Mouse (Mus musculus) neural tube, embryonic 15.5 days (tissue): Measurements from ENCODE around the gene Sf3a3. TPM values are rescaled to one million over a fixed set of nuclear protein-coding genes. Genes with fewer than 3 reads are reported as not detected.

ENCODE experiments used
- ATAC-seq: fragments of 200-750 bp; cut with Nextera tagmentation; 2 replicates; pipeline ENCODE4 v1.8.0; 2017; ENCODE audit warnings: mild to moderate bottlenecking, moderate TSS enrichment, moderate library complexity; ENCODE audit not compliant: low FRiP score
- H3K27ac ChIP-seq: fragments of 300-500 bp; sonication (generic); replicated peaks from 2 replicates; pipeline ENCODE4 v1.5.1; 2015; ENCODE audit warnings: mild to moderate bottlenecking, inconsistent platforms
- H3K27me3 ChIP-seq: fragments of 300-500 bp; sonication (generic); replicated peaks from 2 replicates; pipeline ENCODE4 v1.6.1; 2015; ENCODE audit warnings: inconsistent platforms
- H3K36me3 ChIP-seq: fragments of 300-500 bp; sonication (generic); 2 replicates; pipeline ENCODE4 v1.6.1; 2015; ENCODE audit warnings: inconsistent platforms
- H3K4me1 ChIP-seq: fragments of 300-500 bp; sonication (generic); 2 replicates; pipeline ENCODE4 v1.6.1; 2015; ENCODE audit warnings: inconsistent platforms
- H3K4me2 ChIP-seq: fragments of 300-500 bp; sonication (generic); 2 replicates; pipeline ENCODE4 v1.6.1; 2015; ENCODE audit warnings: inconsistent platforms, mild to moderate bottlenecking, moderate library complexity
- H3K4me3 ChIP-seq: fragments of 300-500 bp; sonication (generic); replicated peaks from 2 replicates; pipeline ENCODE4 v1.5.1; 2015; ENCODE audit warnings: mild to moderate bottlenecking, inconsistent platforms
- H3K9ac ChIP-seq: fragments of 300-500 bp; sonication (generic); replicated peaks from 2 replicates; pipeline ENCODE4 v1.6.1; 2015; ENCODE audit warnings: mild to moderate bottlenecking, inconsistent platforms
- H3K9me3 ChIP-seq: fragments of 300-500 bp; sonication (generic); replicated peaks from 2 replicates; pipeline ENCODE4 v1.6.1; 2016; ENCODE audit warnings: inconsistent platforms
- WGBS: fragments of 180-500 bp; shearing (Covaris S2); methylation state at CpG from one replicate; pipeline ENCODE4 v1.1.7; 2015; ENCODE audit warnings: mixed read lengths; 5-methylcytosine and 5-hydroxymethylcytosine counted together
- polyA plus RNA-seq: library from polyadenylated mRNA; unstranded; fragments of >200 nt; fragmentation: Nextera tagmentation; extraction: Ambion mirVana; gene quantifications from 2 replicates; pipeline ENCODE4 v1.2.1, GENCODE M21; 2015

The Sf3a3 gene
- polyA plus RNA-seq, 1 experiment from 2014 or later: 88.4 TPM

DNA sequence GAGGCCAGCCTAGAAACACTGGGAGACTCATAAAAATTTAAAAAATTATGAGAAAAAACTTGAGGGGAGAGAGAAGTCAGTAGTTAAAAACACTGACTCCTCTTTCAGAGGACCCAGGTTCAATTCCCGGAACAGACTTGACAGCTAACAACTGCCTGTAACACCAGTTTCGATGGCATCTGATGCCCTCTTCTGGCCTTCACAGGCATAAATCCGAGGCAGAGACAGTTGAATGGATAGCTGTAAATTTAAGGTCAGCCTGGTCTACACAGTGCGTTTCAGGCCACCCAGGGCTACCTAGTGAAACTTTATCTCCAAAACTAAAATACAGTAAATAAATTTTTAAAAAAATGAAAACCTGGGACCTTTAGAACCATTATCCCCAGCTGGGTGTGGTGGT lies 29.6 kb upstream of the Sf3a3 start:
- H3K9ac ChIP-seq: no peak overlapping the region
- peaks cover 60% of the 10 kb centered on the region for H3K36me3 ChIP-seq
- H3K27ac ChIP-seq: no peak overlapping the region
- ATAC-seq: no peak
- no peak overlapping the region for H3K4me3 ChIP-seq
- no peaks in the 10 kb centered on the region for H3K4me1 ChIP-seq
- H3K27me3 ChIP-seq: no peaks in the 10 kb centered on the region
- WGBS: 74% methylated on average over 4 of the region's 4 CpGs
- no peak overlapping the region for H3K4me2 ChIP-seq
- no peaks in the 10 kb centered on the region for H3K9me3 ChIP-seq

DNA sequence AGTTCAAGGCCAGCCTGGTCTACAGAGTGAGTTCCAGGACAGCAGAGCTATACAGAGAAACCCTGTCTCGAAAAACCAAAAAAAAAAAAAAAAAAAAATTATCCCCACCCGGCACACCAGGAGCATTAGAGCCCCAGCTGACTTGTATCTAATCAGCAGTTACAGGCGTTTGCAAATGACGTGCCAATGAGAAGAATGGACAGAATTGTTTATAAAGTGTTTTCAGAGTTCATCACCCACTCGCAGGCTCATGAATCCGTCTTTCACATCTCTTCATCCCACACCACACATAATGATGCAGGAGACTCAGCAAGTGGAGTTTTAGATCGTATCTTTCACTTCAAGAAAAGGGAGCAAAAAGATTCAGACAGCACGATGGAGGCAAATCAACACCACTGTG lies 29.1 kb upstream of the Sf3a3 start:
- Histone ChIP-seq H3K4me3 (no peak overlapping the region), H3K4me1 (no peaks in the 10 kb centered on the region), H3K9ac (no peak overlapping the region), H3K27me3 (no peaks in the 10 kb centered on the region), H3K36me3 (peaks cover 55% of the 10 kb centered on the region), H3K9me3 (no peaks in the 10 kb centered on the region), H3K4me2 (no peak overlapping the region), H3K27ac (no peak overlapping the region)
- no peak for ATAC-seq
- WGBS: 92% methylated on average over 8 of the region's 8 CpGs

DNA sequence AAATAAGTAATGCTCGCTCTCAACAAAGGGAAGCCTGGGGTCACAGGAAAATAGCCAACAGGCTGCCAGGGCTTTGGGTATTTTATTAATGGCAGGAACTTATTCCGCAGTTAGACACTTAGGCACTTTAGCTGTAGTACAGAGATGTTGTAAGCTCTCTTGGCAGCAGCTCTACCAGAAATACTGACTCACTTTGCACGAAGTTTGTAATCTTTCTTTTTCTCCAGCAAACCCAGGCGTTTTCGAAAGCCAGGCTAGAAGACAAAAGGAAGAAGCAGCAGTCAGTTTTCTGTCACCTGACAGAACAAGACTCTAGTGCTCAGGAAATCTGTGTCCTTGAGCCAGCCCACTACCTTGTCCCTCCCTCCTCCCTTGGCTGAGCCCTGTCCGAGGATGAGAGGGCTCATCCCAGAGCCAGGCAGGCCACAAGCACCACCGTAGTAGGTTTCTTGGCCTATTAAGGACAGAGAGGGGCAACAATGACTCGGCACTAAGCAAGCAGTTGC lies 28.6 kb upstream of the Sf3a3 start:
- H3K36me3 ChIP-seq: peaks cover 50% of the 10 kb centered on the region
- no peaks in the 10 kb centered on the region for H3K27me3 ChIP-seq
- H3K4me2 ChIP-seq: no peak overlapping the region
- no peak overlapping the region for H3K9ac ChIP-seq
- peaks cover 5% of the 10 kb centered on the region for H3K4me1 ChIP-seq
- H3K27ac ChIP-seq: no peak overlapping the region
- ATAC-seq: no peak
- H3K4me3 ChIP-seq: no peak overlapping the region
- H3K9me3 ChIP-seq: no peaks in the 10 kb centered on the region
- 86% methylated on average over 8 of the region's 8 CpGs for WGBS

DNA sequence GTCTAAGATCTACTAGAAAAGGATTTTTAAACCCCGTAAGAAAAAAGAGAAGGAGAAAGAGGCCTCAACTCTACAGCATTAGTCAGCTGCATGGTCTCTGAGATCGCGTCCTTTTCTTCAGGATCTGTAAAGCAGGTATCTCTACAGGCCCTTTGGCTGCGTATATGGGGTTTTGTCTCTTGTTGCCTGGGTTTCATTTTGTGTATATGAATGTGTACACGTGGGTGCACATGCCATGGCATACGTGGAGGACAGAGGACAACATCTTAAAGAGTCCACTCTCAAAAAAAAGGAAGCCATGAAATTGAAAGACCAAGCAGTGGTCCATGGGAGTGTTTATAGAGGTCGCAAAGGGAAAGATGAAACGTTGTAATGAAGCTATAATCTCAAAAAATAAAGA lies 23.1 kb upstream of the Sf3a3 start:
- Histone ChIP-seq H3K9ac (no peak overlapping the region), H3K27ac (no peak overlapping the region), H3K4me2 (no peak overlapping the region), H3K9me3 (no peaks in the 10 kb centered on the region), H3K4me3 (no peak overlapping the region), H3K27me3 (peaks cover 16% of the 10 kb centered on the region), H3K4me1 (peaks cover 28% of the 10 kb centered on the region), H3K36me3 (peaks cover 6% of the 10 kb centered on the region)
- no peak for ATAC-seq
- WGBS: 91% methylated on average over 8 of the region's 8 CpGs

DNA sequence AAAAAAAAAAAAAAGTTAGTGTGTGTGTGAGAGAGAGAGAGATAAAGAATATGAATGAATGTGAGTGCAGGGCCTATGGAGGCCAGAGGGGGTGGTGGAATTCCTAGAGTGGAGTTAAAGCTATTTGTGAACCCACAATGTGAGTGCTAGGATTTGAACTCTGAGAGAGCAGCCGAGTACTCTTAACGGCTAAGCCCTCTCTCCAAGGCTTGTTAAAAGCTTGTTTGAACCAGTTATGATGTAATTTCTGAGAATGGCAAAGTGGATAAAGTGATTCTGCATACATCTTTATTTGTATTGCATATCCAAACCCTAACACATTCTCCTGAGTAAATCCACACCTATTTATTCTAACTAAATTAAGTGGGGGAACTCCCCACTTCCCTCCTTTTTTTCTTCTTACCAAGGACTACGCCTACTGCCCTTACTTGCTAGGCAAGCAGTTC lies 22.1 kb upstream of the Sf3a3 start:
- WGBS: 75% methylated on average over 3 of the region's 3 CpGs
- Histone ChIP-seq H3K36me3 (peaks cover 5% of the 10 kb centered on the region), H3K27me3 (peaks cover 20% of the 10 kb centered on the region)

DNA sequence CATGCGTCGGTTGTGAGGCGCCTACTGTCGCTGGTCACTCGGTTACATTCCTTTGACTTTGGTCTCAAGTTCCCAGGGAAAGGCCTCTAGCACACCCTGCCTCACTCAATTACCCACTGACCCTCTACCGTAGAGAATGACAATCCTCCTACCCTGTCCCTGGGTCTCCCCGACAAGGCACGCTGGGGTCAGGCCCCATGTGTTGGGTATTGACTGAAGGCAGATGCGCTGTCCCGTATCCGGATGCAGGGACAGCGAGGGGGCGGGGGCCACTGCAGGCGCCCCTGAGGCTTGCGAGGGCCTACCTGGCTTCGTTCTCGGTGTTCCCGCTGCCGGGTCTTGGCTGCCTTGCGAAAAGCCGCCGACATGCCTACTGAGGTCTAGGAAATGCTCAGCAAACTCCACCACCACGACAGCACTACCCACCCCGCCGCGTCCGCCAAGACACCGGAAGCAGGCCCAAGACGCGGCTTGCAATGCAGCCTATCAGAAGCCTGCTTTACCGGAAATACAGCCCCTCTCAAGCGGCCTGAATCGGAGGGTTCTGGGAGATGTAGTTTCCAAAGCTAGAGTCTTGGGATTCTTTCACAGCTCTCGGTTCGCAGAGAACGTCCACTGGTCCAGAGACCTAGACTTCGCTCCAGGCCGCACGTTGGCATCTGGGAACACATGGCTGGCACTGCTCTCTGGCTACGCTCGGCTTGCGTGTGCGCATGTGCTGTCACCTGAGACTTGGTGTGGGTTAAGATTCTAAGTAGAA lies 21.3 kb upstream of the Sf3a3 start, which contains the start of gene Utp11:
Gene Utp11 (minus strand): TSS at position 466 of the 760 bp plus-strand sequence.
- Histone ChIP-seq H3K36me3 (no peaks in the 10 kb centered on the region; the same call in none of the 2 replicates), H3K9me3 (no peaks in the 10 kb centered on the region), H3K4me2 (peak within 1 kb of the TSS; percentile 79), H3K4me1 (peaks cover 28% of the 10 kb centered on the region), H3K27ac (peak within 1 kb of the TSS; percentile 79), H3K4me3 (peak within 1 kb of the TSS; percentile 86), H3K27me3 (peaks cover 20% of the 10 kb centered on the region), H3K9ac (peak within 1 kb of the TSS; percentile 93)
- under 1% methylated on average over 43 of the region's 43 CpGs for WGBS
- peak; percentile 96 for ATAC-seq

More for the DNA sequence above, 22.1 kb upstream of the Sf3a3 start:
- peak overlapping the region; percentile 86 for H3K4me3 ChIP-seq
- no peak for ATAC-seq
- H3K4me1 ChIP-seq: peaks cover 28% of the 10 kb centered on the region
- H3K27ac ChIP-seq: no peak overlapping the region
- H3K9ac ChIP-seq: peak overlapping the region; percentile 93
- no peaks in the 10 kb centered on the region for H3K9me3 ChIP-seq
- H3K4me2 ChIP-seq: peak overlapping the region; percentile 79

DNA sequence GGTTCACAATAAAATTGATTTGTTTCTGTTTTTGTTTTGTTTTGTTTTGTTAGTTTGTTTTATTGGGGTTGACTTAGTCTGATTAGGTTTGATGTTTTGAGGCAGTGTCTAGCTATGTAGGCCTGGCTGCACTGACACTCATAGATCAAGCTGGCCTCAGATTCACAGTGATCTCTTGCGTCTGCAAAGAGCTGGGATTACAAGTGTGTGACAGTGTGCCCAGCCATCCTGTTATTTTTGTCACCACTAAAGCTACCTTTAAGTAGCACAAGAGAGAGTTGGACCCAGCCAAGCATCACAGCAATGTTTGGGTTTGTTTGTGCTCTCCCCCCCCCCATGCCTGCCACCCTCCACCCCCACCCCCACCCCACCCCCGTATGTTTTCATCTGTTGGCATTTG lies 20.0 kb upstream of the Sf3a3 start:
- Histone ChIP-seq H3K36me3 (no peaks in the 10 kb centered on the region), H3K4me2 (no peak overlapping the region), H3K4me1 (peaks cover 28% of the 10 kb centered on the region), H3K27me3 (peaks cover 27% of the 10 kb centered on the region), H3K9me3 (no peaks in the 10 kb centered on the region), H3K9ac (no peak overlapping the region), H3K4me3 (no peak overlapping the region), H3K27ac (no peak overlapping the region)
- no peak for ATAC-seq
- 93% methylated on average over 2 of the region's 2 CpGs for WGBS

DNA sequence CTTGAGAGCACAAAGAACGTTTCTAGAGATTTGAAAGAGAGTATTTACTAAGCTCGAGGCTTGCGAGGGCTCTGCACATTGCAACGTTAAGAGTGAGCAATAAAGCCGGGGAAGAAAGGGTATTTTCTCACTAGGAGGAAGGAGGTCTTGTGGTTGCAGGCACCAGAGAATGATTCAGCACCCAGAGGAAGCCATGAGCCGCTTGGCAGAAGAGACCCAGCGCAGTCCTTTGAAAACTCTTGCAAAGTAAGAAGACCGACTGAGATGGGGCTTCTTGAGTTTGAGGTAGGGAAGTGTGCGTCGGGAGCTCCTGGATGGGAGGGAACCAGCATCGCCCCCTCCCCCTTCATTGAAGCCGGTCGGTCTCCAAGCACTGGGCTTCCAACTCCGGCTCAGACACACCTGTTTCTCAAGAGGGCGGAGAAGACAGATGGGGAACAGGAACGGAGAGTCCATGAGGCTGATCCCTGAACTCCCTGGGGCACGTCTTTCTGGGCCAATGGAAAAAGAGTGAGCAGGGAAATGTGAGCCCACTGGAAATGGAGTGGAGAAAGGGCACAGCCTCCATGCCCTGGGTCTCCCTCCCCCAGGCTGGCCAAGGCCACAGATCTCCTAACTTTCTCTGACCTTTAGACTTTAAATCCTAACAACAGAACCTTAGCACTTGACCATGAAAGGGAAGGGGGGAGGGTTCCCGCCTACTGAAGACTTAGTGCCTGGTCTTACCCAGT lies 18.6 kb upstream of the Sf3a3 start:
- no peak for ATAC-seq
- Histone ChIP-seq H3K36me3 (no peaks in the 10 kb centered on the region), H3K9me3 (no peaks in the 10 kb centered on the region), H3K4me1 (peaks cover 36% of the 10 kb centered on the region), H3K9ac (no peak overlapping the region), H3K4me2 (no peak overlapping the region), H3K27me3 (peaks cover 39% of the 10 kb centered on the region), H3K27ac (no peak overlapping the region), H3K4me3 (no peak overlapping the region)
- 12% methylated on average over 18 of the region's 18 CpGs for WGBS

DNA sequence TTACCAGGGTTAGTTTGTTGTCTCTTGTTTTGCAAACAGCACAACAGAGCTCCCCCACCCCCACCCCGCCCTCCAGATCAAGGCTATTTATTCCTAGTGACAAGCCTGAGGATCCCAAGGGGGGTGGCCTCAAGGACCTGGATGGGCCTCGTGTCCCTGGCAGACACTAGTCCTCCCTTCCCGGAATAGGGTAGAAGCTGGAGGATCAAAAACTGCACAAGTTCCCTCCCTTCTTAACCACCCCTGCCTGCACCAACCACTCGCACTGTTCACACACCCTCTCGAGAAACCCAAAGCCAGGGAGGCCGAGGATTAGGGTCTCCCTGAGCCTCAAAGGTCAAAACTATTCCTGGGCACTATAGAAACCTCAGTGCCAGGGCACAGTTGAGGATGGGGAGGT lies 14.8 kb upstream of the Sf3a3 start:
- no peak for ATAC-seq
- H3K9ac ChIP-seq: peak overlapping the region; percentile 67; the same call in 1 of the 2 replicates
- H3K27ac ChIP-seq: 0 out of 2 replicates have a peak overlapping the region, but pooled peaks have one; percentile 67
- no peaks in the 10 kb centered on the region for H3K36me3 ChIP-seq
- peaks cover 48% of the 10 kb centered on the region for H3K27me3 ChIP-seq
- no peaks in the 10 kb centered on the region for H3K9me3 ChIP-seq
- peaks cover 30% of the 10 kb centered on the region for H3K4me1 ChIP-seq
- peak overlapping the region; percentile 60; the same call in 1 of the 2 replicates for H3K4me3 ChIP-seq
- peak overlapping the region; percentile 99 for H3K4me2 ChIP-seq
- WGBS: 11% methylated on average over 6 of the region's 6 CpGs

DNA sequence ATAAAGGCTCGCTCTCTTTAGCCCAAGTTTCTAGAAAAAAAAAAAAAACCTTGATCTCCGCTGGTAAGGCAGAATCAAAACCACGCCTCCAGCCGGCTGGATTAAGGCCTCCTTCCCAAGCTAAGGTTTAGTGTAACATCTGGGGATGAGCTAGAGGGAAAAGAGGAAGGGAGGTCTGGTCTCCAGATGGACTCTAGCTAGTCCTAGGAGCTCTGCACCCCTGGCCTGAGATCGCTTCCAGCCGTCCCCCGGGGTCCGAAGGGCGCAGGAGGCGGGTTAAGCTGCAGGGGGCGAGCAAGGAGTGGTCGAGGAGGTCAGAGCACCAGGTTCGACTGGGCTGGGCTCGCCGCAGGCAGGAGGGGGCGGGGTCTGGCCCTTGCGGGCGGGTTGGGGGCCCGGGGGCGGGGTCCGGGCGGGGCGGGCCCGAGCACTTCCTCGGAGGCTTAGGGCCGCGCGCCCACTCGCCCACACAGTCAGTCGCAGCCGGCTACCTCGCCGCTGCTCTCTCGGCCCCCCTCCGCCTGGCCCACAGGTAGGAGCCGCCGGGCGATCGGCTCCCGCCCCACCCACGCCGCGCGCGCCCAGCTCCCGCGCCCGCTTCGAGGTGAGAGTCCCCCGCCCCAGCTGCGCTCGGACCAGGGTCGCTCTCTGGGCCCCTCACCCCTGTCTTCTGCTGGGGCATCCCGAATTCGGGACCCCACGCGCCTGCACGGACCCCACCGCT lies 14.2 kb upstream of the Sf3a3 start, which contains the start of gene Fhl3:
Gene Fhl3 (plus strand): TSS at position 454 of the 724 bp plus-strand sequence.
- WGBS: under 1% methylated on average over 55 of the region's 59 CpGs
- H3K4me3 ChIP-seq: peak within 1 kb of the TSS; percentile 60
- H3K9ac ChIP-seq: peak within 1 kb of the TSS; percentile 67
- peaks cover 42% of the 10 kb centered on the region for H3K27me3 ChIP-seq
- ATAC-seq: peak; percentile 30; the same call in 1 of the 2 replicates
- peaks cover 35% of the 10 kb centered on the region for H3K4me1 ChIP-seq
- no peaks in the 10 kb centered on the region for H3K36me3 ChIP-seq
- H3K9me3 ChIP-seq: no peaks in the 10 kb centered on the region
- H3K4me2 ChIP-seq: peak within 1 kb of the TSS; percentile 99
- H3K27ac ChIP-seq: peak within 1 kb of the TSS; percentile 67
